23 mouse cellular contexts compared by ENCODE assay signal in the genomic region with DNA sequence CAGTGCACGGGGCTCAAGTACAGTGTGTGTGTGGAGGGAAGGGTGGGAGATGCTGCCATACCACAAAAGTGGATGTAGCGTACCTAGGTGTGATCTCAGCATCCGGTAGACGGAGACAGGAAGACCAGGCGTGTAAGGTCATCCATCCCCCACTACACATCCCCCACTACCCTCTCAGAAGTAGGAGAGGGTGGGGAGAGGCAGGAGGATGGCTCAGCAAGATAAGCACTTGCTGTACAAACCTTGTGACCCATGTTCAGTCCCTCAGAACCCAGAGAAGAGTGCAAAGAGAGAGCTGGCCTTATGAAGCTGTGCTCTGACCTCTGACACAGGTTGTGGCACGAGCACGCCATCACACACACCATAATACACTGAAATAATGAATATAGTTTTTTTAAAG. TPM values are rescaled to one million over a fixed set of nuclear protein-coding genes. Genes with fewer than 3 reads are reported as not detected.
"Had no signal": no experiment of that assay in that cellular context is flagged by ENCODE, and none has a peak within 500 bp of the region (broad histone marks: within the 10 kb centered on the region; RNA-seq: fewer than 3 reads in every experiment).

No protein-coding gene starts in this region.

- H3K4me1 ChIP-seq: limb, embryonic 10.5 days; limb, embryonic 13.5 days; lung, embryonic 15.5 days; midbrain, embryonic 10.5 days; midbrain, embryonic 13.5 days had no signal

- H3K27me3 ChIP-seq: limb, embryonic 13.5 days; lung, embryonic 15.5 days; megakaryocyte, embryonic 14.5 days; midbrain, embryonic 13.5 days had no signal

- H3K9ac ChIP-seq: limb, embryonic 13.5 days; lung, embryonic 15.5 days; midbrain, embryonic 13.5 days had no signal

- DNase-seq: kidney, adult 18-20 months; kidney, adult 9 months; kidney, postnatal 14 days; kidney, postnatal 4 days; layer of hippocampus, adult 9-11 months; lung, adult 18-20 months; lung, postnatal 10 days; lung, postnatal 36 days; thymus, adult 2 months; thymus, postnatal 14 days; thymus, postnatal 4 days had no signal

- ATAC-seq: midbrain, embryonic 13.5 days had no signal

- H3K9me3 ChIP-seq: limb, embryonic 10.5 days; limb, embryonic 13.5 days; lung, embryonic 15.5 days; megakaryocyte, embryonic 14.5 days; midbrain, embryonic 10.5 days; midbrain, embryonic 13.5 days had no signal

- H3K27ac ChIP-seq: limb, embryonic 10.5 days; limb, embryonic 13.5 days; lung, embryonic 15.5 days; midbrain, embryonic 10.5 days; midbrain, embryonic 13.5 days; stomach, postnatal 0 days had no signal

- H3K4me3 ChIP-seq: limb, embryonic 10.5 days; limb, embryonic 13.5 days; lung, embryonic 15.5 days; megakaryocyte, embryonic 14.5 days; midbrain, embryonic 10.5 days; midbrain, embryonic 13.5 days had no signal

- H3K4me2 ChIP-seq: limb, embryonic 13.5 days; lung, embryonic 15.5 days; midbrain, embryonic 13.5 days had no signal

RNA-seq across cellular contexts. Expression of gene Gm10570, which starts 13.2 kb away (rescaled TPM):
- polyA plus RNA-seq: limb, embryonic 10.5 days; limb, embryonic 13.5 days; liver, adult 2 months; lung, embryonic 15.5 days; midbrain, embryonic 10.5 days; neural tube, embryonic 11.5 days; small intestine, adult 2 months; spleen, adult 2 months; stomach, embryonic 14.5 days; stomach, postnatal 0 days; thymus, adult 2 months had no signal

RNA-seq across cellular contexts. Expression of gene Fabp3, which starts 13.2 kb away (rescaled TPM):
- polyA plus RNA-seq: liver, adult 2 months had no signal
